In the genomic region with DNA sequence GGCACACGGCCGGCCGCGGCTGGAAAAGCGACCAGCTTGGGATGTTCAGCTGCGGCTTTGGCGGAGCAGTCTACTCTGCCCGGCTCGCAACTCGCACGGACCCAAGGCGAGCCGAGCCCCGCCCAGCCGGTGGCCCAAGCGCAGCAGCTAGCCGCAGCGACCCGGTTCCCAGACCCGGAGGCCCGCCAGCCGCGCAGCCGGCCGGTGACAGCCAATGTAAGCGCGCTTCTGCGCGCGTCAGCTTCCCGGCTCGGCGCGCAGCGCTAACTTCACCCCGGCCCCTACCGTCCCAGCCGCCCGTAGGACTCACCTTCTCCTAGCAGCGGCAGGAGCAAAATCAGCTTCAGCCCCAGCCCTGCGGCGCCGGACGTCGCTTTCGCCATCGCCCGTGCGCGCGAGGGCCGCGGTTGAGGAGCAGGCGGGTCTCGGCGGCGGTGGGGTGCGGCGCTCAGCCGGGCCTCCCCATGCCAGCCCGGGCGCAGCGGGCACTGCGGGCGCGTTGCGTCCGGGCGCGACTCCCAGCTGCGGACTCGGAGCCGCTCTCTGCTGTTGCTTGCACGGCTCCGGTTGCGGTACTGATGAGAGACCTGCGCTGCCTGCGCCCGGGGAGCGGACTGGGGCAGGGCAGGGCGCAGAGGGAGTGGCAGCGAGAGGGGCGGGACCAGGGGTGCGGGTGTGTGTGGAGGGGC, we compare ENCODE assay signal across 8 mouse cellular contexts. TPM values are rescaled to one million over a fixed set of nuclear protein-coding genes. Genes with fewer than 3 reads are reported as not detected.
DNase-seq lines count a peak whose midpoint lies in the region; ATAC-seq and TF ChIP-seq lines count a peak whose summit lies in the region.

No protein-coding gene starts in this region.

- ATAC-seq in granulocyte monocyte progenitor cell, adult 5-6 weeks (replicated peaks; ENCODE audit: poor library complexity, severe bottlenecking), result peak; percentile 61
- peak; percentile 93 for ATAC-seq in intestine, embryonic 15.5 days
- peak; percentile 72 for ATAC-seq in neural tube, embryonic 15.5 days (ENCODE audit: low FRiP score)

- no peak for TF ChIP-seq POLR2A in cortical plate, adult 2 months (IDR thresholded peaks at IDR 0.05; ENCODE audit: extremely low read depth, insufficient read depth, low read length)
- no peak for TF ChIP-seq POLR2A in lung, adult 2 months (IDR thresholded peaks at IDR 0.05; ENCODE audit: borderline replicate concordance, extremely low read depth, low read depth, low read length)

- peak overlapping the region; percentile 47 for H3K9ac ChIP-seq in intestine, embryonic 15.5 days
- peak overlapping the region; percentile 67 for H3K9ac ChIP-seq in neural tube, embryonic 15.5 days (replicated peaks)

- no peaks in the 10 kb centered on the region for H3K36me3 ChIP-seq in intestine, embryonic 15.5 days
- no peaks in the 10 kb centered on the region for H3K36me3 ChIP-seq in neural tube, embryonic 15.5 days

- H3K27ac ChIP-seq in cortical plate, adult 2 months (ENCODE audit: insufficient read depth, low read length), result no peak overlapping the region
- 0 out of 2 replicates have a peak overlapping the region, but pooled peaks have one; percentile 23 for H3K27ac ChIP-seq in intestine, embryonic 15.5 days
- H3K27ac ChIP-seq in neural tube, embryonic 15.5 days (replicated peaks), result peak overlapping the region; percentile 68

- TF ChIP-seq CTCF in cortical plate, adult 2 months (IDR thresholded peaks at IDR 0.05; ENCODE audit: extremely low read depth, insufficient read depth, low read length), result no peak
- TF ChIP-seq CTCF in lung, adult 2 months (IDR thresholded peaks at IDR 0.05; ENCODE audit: insufficient read depth, low read length), result no peak

- H3K27me3 ChIP-seq in intestine, embryonic 15.5 days (replicated peaks), result peaks cover 46% of the 10 kb centered on the region
- H3K27me3 ChIP-seq in neural tube, embryonic 15.5 days (replicated peaks), result peaks cover 56% of the 10 kb centered on the region

- WGBS in intestine, embryonic 15.5 days, result under 1% methylated on average over 84 of the region's 84 CpGs
- WGBS in lung, adult 2 months, result under 1% methylated on average over 83 of the region's 84 CpGs
- WGBS in neural tube, embryonic 15.5 days, result under 1% methylated on average over 84 of the region's 84 CpGs

- H3K4me1 ChIP-seq in cortical plate, adult 2 months (ENCODE audit: control insufficient read depth, insufficient read depth, low read length), result no peaks in the 10 kb centered on the region
- peaks cover 13% of the 10 kb centered on the region; the same call in 1 of the 2 replicates for H3K4me1 ChIP-seq in intestine, embryonic 15.5 days (replicated peaks)
- no peaks in the 10 kb centered on the region; the same call in 1 of the 2 replicates for H3K4me1 ChIP-seq in lung, adult 2 months (ENCODE audit: control insufficient read depth, insufficient read depth, low read length)
- H3K4me1 ChIP-seq in neural tube, embryonic 15.5 days, result peaks cover 29% of the 10 kb centered on the region

- H3K4me3 ChIP-seq in cortical plate, adult 2 months (ENCODE audit: insufficient read depth, low read length), result peak overlapping the region; percentile 47
- H3K4me3 ChIP-seq in intestine, embryonic 15.5 days (replicated peaks), result peak overlapping the region; percentile 63
- H3K4me3 ChIP-seq in lung, adult 2 months (replicated peaks; ENCODE audit: extremely low read depth, low read depth, low read length), result peak overlapping the region; percentile 18
- peak overlapping the region; percentile 74 for H3K4me3 ChIP-seq in neural tube, embryonic 15.5 days (replicated peaks)

- DNase-seq in thymus, postnatal 4 days, result peak; percentile 43
- DNase-seq in thymus, postnatal 0 days (ENCODE audit: low spot score), result no peak
- DNase-seq in lung, adult 2 months, result peak; percentile 48
- DNase-seq in spleen, adult 18-20 months, result no peak

- no peaks in the 10 kb centered on the region for H3K9me3 ChIP-seq in intestine, embryonic 15.5 days
- no peaks in the 10 kb centered on the region for H3K9me3 ChIP-seq in neural tube, embryonic 15.5 days (replicated peaks)

- peak overlapping the region; percentile 99 for H3K4me2 ChIP-seq in intestine, embryonic 15.5 days (replicated peaks)
- H3K4me2 ChIP-seq in neural tube, embryonic 15.5 days, result peak overlapping the region; percentile 99

RNA-seq across cellular contexts. Expression of a gene that starts 0.6 kb away (rescaled TPM):
- 0.23 and 0.26 TPM in 2 replicates for polyA plus RNA-seq in thymus, postnatal 0 days (2015; fragmentation: Nextera tagmentation; extraction: Ambion mirVana)
- polyA plus RNA-seq in cortical plate, adult 2 months (2012; rRNA removed), result 1.8 and 2.0 TPM in 2 replicates
- not detected in 2 replicates for total RNA-seq in granulocyte monocyte progenitor cell, adult 5-6 weeks (2014; fragmentation: Nextera tagmentation)
- total RNA-seq in granulocyte monocyte progenitor cell, adult 5-6 weeks (2017), result not detected in 2 replicates
- polyA plus RNA-seq in intestine, embryonic 15.5 days (2015; fragmentation: Nextera tagmentation; extraction: Ambion mirVana), result 14.7 and 16.7 TPM in 2 replicates
- 1.6 and 1.8 TPM in 2 replicates for polyA plus RNA-seq in lung, adult 2 months (2012; rRNA removed)
- polyA plus RNA-seq in neural tube, embryonic 15.5 days (2015; fragmentation: Nextera tagmentation; extraction: Ambion mirVana), result 30.1 and 31.6 TPM in 2 replicates

RNA-seq across cellular contexts. Expression of a gene that starts 58.0 kb away (rescaled TPM):
- 13.4 and 14.9 TPM in 2 replicates for polyA plus RNA-seq in thymus, postnatal 0 days (2015; fragmentation: Nextera tagmentation; extraction: Ambion mirVana)
- polyA plus RNA-seq in cortical plate, adult 2 months (2012; rRNA removed), result 8.9 and 9.1 TPM in 2 replicates
- 117 and 137 TPM in 2 replicates for total RNA-seq in granulocyte monocyte progenitor cell, adult 5-6 weeks (2014; fragmentation: Nextera tagmentation)
- 228 and 243 TPM in 2 replicates for total RNA-seq in granulocyte monocyte progenitor cell, adult 5-6 weeks (2017)
- polyA plus RNA-seq in intestine, embryonic 15.5 days (2015; fragmentation: Nextera tagmentation; extraction: Ambion mirVana), result 10.4 and 12.1 TPM in 2 replicates
- 8.0 and 10.7 TPM in 2 replicates for polyA plus RNA-seq in lung, adult 2 months (2012; rRNA removed)
- 9.9 and 10.7 TPM in 2 replicates for polyA plus RNA-seq in neural tube, embryonic 15.5 days (2015; fragmentation: Nextera tagmentation; extraction: Ambion mirVana)

Comparison
In these comparisons a context has a peak if more than half of its experiments do, and no peak if none do; other contexts are left out.
1. DNase-seq: peak in thymus, postnatal 4 days (single experiment) and lung, adult 2 months (single experiment); none in thymus, postnatal 0 days (single experiment) and spleen, adult 18-20 months (0 of 2).
2. H3K4me3 ChIP-seq: peak in every context shown above with its lines; median percentile 74 in neural tube, embryonic 15.5 days; 63 in intestine, embryonic 15.5 days; 47 in cortical plate, adult 2 months; 18 in lung, adult 2 months.
3. Peak in every context shown above with its lines, with median percentiles within 50 percentile points of each other: ATAC-seq.